Mouse (Mus musculus) embryonic stem cell, embryonic (primary cell): ENCODE data around the gene Tspan8.
"Not testable (repeated sequence)": the region's sequence is repeated elsewhere in the genome, so short reads cannot be mapped to it uniquely, and the experiment has no call there.

ENCODE experiments used
- CTCF ChIA-PET, 4 experiments: fragments of 300-600 bp in 2 of 4; fragments of 350-600 bp in 2 of 4; sonication (Branson Sonifier 250); formaldehyde crosslinking; loops; one replicate each; lab custom pipeline; 2022; ENCODE audit warnings: inconsistent platforms in 2 of 4; lab: Charles Lee
- POLR2A ChIA-PET, 4 experiments: fragments of 300-600 bp in 2 of 4; fragments of 350-600 bp in 2 of 4; sonication (Branson Sonifier 250); formaldehyde crosslinking; loops; one replicate each; lab custom pipeline; 2022; ENCODE audit warnings: antibody characterized with exemption in 4 of 4, inconsistent platforms in 1 of 4; lab: Charles Lee

Gene Tspan8

DNA sequence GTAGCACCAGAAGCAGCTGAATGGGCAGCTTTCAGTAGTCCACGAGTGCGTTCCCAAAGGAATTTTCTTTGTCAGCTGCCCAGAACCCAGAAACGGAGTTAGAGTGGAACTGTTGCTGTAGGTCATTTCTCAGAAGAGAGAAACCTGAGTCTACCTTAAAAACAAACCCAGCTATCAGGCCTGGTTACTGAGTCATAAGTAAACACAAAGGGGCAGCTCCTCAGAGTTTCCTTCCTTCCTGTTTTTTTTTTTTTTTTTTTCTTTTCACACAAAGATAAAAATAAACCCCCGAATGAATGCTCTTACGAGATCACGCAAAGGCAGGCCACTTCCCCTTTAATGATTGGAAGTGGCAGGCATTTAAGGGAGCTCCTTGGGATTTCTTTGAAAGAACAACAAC, at the start of gene Tspan8:
Gene Tspan8, plus strand, starts transcription at position 322 of the 400 bp plus-strand sequence.
- POLR2A ChIA-PET, result interaction anchor here in 2 of 4 experiments (0.6 to 0.7 kb wide), 3 partner anchors 281 to 755 kb away, joined by 3 read pairs; no protein-coding TSS in a partner anchor
- CTCF ChIA-PET, result no interaction called here

DNA sequence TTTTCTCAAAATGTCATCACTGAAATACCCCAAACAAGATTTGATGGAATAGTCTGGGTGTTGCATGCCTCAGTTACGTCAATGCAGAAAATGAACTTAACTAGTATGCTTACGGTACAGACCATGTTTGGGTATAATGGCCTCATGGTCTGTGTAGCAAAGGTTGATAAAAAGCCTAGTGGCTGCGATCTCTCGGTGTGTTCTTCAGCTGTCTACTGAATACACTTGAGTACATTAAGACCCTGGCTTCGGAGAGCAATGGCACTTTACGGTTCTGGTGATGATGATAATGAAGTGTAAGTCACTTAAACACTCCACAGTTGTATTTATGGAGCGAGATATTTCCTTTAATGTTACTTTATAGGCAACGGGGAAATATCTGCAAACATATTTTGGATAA, 46.6 kb upstream of the Tspan8 start:
- CTCF ChIA-PET, result no interaction called here
- POLR2A ChIA-PET, result no interaction called here

DNA sequence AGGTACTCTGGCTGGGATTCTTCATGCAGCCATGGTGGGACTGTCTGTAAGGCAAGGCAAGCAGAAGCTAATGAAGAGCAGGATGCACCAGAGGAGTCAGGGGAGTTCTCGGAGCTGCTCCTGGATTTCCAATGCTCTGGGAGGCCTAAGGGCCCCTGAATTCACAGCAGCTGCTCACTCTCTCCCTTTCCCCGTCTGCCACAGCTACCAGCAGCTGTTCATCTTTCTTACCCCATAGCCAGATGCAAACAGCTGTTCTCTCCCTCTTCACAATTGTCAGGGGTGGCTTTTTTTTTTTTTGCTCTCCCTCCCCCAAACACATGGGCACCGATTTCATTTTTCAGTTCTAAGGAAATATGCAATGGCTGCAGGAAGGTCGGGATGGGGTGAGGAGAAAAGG, 42.2 kb upstream of the Tspan8 start:
- CTCF ChIA-PET, result interaction anchor here in 1 of 4 experiments (0.6 kb wide), 1 partner anchor 434 kb away, joined by 5 read pairs; no protein-coding TSS in a partner anchor

DNA sequence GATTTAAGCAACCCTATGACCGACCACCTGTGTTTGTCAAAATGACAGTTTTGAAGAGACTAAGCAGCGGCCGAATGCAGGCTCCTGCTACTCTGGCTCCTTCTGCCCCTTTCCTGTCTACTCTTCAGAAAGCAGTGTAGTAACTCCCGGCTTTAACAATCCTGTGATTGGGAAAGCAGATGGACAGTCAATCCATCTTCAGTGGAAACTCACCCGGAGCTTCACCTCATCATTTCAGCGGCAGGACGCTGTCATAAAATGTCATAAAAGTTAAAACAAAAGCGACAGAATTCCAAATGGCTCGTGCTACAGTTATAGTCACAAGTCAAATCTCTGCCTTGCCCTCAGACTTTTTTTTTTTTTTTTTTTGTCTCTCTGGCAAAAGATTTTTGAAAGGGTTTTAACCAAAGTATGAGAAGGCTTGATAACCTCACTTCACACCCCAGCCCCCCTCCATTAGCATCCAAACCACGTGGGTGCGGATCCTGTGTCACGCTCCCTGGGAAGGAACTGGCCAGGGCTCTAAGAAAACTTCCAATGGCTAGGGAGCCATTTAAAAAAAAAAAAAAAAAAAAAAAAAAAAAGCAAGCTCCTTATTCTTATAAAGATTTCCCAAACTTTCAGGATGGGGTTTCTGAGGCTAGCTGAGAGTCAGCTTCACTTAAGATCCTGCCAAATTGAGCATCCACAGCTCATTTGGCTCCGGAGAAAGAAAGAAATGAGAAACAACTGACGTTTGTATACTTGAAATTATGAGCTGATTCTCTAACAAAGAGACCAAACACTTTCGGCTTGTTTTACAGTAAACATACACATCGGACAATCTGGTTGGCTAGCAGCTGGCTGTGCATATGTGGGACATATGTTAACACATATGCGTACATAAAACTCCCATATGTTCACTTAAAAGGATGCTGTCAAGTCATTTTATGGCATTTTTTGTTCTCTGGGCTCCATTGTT, 40.4 kb upstream of the Tspan8 start:
- CTCF ChIA-PET, result interaction anchor here (0.6 to 1.3 kb wide), 4 partner anchors 79 to 421 kb away, joined by 3 to 9 read pairs (median 6); no protein-coding TSS in a partner anchor
- POLR2A ChIA-PET, result no interaction called here

More for the DNA sequence above, 42.2 kb upstream of the Tspan8 start:
- POLR2A ChIA-PET, result interaction anchor here in 1 of 4 experiments (0.7 kb wide), 1 partner anchor 71 kb away, joined by 3 read pairs; no protein-coding TSS in a partner anchor

DNA sequence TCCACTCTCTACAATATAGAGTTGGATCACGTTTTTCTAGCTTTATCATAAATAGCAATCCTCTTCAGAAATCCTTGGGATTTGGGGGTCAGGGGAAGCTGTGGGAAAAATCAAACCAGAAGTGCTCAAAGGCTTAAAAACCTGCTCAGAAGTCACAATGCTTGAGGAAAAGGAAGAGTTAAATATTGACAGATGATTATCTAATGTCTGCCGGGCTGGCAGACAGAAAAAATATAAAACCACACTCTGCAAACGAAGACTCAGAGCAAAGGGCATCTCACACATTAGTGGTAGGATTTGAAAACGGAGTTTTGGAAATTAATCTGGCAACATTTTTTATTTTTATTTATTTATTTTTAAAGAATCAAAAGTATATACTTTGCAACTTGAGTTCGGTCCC, 39.3 kb upstream of the Tspan8 start:
- POLR2A ChIA-PET, result no interaction called here
- CTCF ChIA-PET, result interaction anchor here in 1 of 4 experiments (1.3 kb wide), 1 partner anchor 159 kb away, joined by 3 read pairs; no protein-coding TSS in a partner anchor

DNA sequence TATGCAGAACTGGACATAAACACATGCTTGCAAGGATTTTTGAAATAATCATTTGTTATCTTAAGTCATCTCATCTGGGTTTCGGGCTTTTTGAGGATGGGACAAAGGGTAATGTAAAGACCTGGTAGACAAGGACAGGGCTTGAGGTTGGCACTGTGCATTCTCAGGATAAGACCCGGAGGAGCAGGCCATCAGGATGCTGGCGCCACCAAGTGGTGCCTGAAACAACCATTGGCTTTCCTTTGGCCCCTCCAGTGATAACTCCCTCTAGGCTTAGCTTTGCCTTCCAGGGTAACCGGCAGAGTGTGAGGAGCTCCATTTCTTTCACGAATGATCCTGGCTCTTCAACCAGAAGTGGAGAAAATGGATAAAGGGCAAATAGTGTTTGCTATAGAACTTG, 38.0 kb upstream of the Tspan8 start:
- ChIA-PET CTCF (interaction anchor here in 2 of 4 experiments (0.5 to 0.6 kb wide), 4 partner anchors 12 to 1285 kb away, joined by 3 to 10 read pairs (median 6); partner anchors contain the start of gene Ptprr (in 1 of the 2)), POLR2A (no interaction called here)

DNA sequence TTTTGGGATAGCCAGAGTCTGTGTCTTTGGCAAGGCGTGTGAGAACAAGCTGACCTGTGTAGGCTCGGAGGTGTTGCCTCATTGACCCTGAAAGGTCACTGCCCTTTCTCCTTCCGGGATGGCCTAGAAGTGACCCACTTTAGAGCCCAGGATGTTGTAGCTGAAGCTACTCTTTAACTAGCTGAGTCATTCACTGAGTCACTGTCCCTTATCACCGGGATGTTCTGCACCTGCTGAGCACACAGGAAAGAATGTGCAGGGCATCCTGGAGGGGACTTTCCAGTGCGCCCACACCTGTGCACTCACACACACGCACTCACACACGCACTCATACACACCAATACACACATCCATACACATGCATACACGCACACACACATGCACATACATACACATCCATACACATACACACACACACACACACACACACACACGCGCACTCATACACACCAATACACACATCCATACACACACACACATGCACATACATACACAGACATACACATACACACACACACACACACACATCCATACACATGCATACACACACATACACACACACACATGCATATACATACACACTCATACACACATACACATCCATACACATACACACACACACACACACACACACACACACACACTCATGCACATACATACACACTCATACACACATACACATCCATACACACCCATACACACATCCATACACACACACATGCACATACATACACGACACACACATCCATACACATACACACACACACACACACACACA, 36.2 kb upstream of the Tspan8 start:
- ChIA-PET CTCF (interaction anchor here in 1 of 4 experiments (0.6 kb wide), 1 partner anchor 402 kb away, joined by 3 read pairs; no protein-coding TSS in a partner anchor), POLR2A (no interaction called here)

DNA sequence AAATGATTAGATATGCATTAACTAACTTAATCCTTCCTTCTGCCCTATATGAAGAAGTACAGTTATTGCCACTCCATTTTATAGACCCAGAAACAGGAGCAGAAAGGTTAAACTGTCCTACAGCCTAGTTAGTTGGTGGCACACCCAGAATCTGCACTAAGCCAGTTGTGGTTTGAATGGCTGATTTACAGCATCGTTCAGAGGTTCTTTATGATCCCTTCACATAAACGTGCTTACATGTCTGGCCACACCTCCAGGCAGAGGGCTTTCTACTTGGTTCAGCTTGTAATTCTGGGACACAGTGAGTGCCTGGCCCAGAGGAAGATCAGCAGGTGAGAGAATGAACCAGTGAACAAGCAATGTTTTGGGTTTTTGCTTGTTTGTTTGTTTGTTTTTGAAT, 33.4 kb upstream of the Tspan8 start:
- CTCF ChIA-PET, result no interaction called here
- POLR2A ChIA-PET, result no interaction called here

DNA sequence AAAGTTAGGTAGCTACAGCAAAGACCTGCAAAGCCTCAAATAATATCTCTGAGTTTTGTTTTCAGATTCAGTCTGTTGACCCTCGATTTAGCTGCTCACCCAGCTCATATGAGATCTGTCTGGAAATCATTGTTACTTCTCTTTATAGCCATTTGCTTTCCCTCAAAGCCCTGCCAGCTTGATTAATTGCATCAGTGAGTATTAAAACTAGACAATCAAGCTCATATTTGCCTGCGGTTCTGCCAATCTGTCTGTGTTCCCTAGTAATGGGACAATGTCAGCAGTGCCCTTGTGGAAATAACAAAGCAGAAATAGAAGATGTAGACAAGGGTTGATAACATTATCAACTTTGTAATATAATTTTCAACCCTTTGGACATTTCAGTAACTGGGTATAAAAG, 25.8 kb upstream of the Tspan8 start:
- POLR2A ChIA-PET, result no interaction called here

DNA sequence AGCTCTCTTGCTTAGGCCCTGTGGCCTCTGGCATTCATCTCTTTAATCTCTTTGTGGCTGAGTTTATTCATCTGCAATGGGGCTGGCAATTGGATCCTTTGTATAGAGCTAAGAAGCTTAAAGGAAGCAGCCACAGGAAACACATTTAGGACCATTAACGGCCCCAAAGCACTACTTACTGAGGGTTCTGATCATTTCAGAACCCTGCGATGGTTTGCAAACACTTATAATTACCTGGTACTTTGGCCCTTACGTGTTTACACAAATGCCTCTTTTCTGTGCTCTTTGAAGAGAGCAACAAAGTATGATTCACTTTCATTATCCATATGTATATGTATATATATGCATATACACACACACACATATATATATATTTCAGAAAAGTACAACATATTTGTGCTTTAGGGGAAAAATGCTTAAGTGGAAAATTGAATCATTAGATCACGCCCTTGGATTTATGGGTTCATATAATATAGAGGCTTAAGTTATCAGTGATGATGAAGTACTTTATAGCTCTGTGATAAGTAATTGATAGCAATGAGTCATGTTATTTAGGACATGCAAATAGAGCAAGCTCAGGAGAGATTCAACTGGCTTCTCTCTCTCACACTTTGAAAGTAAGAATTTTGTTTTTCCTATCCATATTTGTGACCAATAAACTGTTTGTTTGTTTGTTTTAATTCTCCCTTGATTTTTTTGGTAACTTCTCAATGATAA, 20.4 kb upstream of the Tspan8 start:
- POLR2A ChIA-PET, result no interaction called here
- CTCF ChIA-PET, result no interaction called here

More for the DNA sequence above, 25.8 kb upstream of the Tspan8 start:
- CTCF ChIA-PET, result interaction anchor here in 1 of 4 experiments (0.6 kb wide), 1 partner anchor 174 kb away, joined by 3 read pairs; no protein-coding TSS in a partner anchor

DNA sequence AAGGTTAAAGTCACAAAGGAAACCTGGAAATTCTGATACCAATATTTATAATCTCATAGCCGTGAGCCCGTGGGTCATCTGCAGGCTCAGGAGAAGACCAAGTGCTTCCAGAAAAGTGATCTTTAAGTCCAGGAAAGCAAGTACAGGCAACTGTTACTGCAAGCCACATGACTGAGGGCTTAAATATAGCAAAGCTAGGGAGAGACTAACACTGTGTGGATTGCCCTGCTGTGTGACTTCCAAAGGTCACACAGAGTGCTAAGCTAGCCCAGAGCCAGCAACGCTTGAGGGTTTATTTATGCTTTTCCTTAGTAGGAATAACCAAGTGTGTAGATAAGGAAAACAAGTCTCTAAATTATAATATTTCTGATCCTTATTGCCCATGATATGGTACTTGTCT, 15.2 kb upstream of the Tspan8 start:
- POLR2A ChIA-PET, result no interaction called here

DNA sequence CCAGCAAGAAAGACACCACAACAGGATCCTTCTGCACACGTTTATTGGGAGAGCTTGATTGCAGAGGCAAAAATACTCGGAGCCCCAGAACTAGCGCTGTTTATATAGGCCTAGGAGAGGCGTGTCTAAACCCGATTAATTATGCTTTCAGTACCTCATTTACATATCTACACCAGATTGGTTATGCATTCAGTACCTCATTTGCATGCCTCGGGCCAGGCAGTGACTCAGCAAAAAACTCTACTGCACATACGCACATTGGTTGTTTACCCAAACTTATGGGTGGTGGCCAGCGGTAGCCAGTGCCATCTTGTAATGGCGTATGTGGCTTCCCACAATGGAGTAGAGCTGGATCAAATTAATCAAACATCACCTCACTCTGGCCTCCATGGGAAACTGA, 13.6 kb upstream of the Tspan8 start:
- POLR2A ChIA-PET, result interaction anchor here in 1 of 4 experiments (1.1 kb wide), 1 partner anchor 30 kb away, joined by 3 read pairs; no protein-coding TSS in a partner anchor
- CTCF ChIA-PET, result not testable (repeated sequence)

More for the DNA sequence above, 15.2 kb upstream of the Tspan8 start:
- CTCF ChIA-PET, result no interaction called here

DNA sequence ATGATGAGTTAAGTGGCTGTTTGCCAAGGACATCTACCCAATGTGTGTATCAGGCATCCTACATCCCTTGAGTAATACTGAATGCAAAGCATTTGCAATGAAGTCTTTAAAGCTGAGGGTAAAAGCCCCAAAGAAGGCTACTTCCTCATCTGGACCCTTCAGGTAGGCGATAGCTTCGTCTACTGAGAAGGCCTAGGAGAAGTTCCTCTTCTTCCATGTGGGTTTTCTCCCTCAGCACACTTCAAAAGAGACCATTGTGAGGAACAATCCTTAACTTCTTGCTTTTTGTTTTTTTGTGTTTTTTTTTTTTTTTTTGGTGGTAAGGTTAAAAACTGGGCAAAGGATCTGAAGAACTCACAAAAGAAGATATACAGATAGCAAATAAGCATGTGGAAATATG, 12.9 kb upstream of the Tspan8 start:
- POLR2A ChIA-PET, result interaction anchor here in 1 of 4 experiments (0.7 to 1.1 kb wide), 2 partner anchors 30 to 126 kb away, joined by 3 to 5 read pairs; no protein-coding TSS in a partner anchor
- CTCF ChIA-PET, result no interaction called here

DNA sequence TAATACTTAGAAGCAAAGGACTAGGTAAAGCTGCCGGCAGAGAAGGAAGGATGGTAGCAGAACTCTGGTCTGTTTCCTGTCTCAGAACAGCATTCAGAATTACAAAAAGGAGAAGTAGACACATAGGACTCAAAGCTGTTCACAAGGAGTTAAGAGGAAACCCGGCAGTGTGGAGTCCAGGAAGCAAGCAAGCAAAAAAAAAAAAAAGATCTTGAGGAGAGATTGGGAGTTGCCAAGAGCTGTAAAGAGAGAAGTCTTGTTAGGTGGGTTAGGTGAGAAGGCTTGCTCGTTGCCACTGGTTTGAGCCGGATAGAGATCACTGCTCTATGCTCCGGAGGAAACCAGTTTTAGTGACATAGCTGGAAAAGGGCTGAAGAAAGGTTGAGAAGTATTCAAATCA, 10.6 kb upstream of the Tspan8 start:
- ChIA-PET CTCF (interaction anchor here in 1 of 4 experiments (0.5 kb wide), 1 partner anchor 391 kb away, joined by 4 read pairs; no protein-coding TSS in a partner anchor), POLR2A (interaction anchor here in 1 of 4 experiments (1.2 kb wide), 1 partner anchor 28 kb away, joined by 3 read pairs; no protein-coding TSS in a partner anchor)

DNA sequence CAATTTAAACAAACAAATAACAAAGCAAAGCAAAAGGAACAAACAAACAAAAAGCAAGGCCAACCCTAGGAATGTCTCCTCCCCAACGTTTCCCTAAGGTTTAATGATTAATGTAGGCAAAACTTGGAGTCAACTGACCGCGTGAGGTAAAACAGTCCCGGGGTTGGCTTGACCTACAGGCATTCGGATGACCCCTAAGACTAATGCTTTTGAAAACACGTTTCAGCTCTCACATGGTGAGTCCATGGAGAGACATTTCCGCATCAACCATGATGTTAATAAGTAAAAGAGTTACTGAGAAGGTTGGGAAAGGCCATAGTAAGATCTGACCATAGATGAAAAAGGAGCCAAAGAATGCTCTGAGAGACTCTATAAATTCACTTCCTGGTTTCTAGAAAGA, 7.5 kb upstream of the Tspan8 start:
- ChIA-PET CTCF (no interaction called here), POLR2A (interaction anchor here in 2 of 4 experiments (0.6 to 0.7 kb wide), 2 partner anchors 122 to 1231 kb away, joined by 4 read pairs; no protein-coding TSS in a partner anchor)

DNA sequence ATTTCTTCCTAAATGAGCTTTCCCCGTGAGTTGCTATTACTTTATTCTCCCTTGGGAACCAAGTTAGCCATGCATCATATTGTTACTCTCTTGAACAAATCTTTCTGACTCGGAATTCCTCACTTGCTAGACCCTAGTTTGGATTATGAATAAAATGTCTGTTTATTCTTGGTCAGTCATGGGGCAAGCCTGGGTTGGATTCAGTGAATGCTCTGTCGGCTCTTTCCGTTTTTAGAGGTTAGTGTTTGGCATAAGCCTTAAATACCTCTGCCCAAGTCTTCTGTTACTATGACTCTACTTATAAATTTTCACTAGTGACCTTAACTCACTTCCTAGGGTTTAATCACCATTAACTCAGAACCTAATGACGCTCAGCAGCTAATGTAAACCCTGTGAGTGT, 5.1 kb upstream of the Tspan8 start:
- ChIA-PET POLR2A (interaction anchor here in 1 of 4 experiments (0.6 kb wide), 1 partner anchor 1196 kb away, joined by 3 read pairs; no protein-coding TSS in a partner anchor), CTCF (interaction anchor here in 1 of 4 experiments (0.6 kb wide), 1 partner anchor 651 kb away, joined by 3 read pairs; no protein-coding TSS in a partner anchor)

DNA sequence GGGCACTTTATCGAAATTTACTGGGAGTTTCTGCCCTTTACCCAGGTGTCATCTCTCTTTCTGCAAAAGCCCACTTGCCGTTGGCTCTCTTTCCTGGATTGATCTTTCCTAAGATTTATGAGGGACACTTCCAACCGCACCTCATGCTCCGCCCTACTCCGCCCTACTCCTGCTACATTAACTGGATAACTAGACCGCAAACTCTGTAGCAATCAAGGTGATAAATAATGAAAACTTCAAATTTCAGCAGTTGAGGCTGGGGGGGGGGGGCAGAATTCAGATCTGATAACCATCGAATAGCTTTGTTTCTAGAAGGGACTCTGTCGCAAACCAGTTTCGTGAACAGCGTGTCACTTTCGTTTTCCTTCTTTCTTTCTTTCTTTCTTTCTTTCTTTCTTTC, 1.8 kb upstream of the Tspan8 start:
- CTCF ChIA-PET, result interaction anchor here in 1 of 4 experiments (0.7 kb wide), 1 partner anchor 32 kb away, joined by 4 read pairs; no protein-coding TSS in a partner anchor
- POLR2A ChIA-PET, result interaction anchor here in 1 of 4 experiments (0.6 kb wide), 1 partner anchor 650 kb away, joined by 5 read pairs; no protein-coding TSS in a partner anchor
